Mouse (Mus musculus): ENCODE results near the gene Kcnq5. TPM values are rescaled to one million over a fixed set of nuclear protein-coding genes. Genes with fewer than 3 reads are reported as not detected.
"Not testable (repeated sequence)": the region's sequence is repeated elsewhere in the genome, so short reads cannot be mapped to it uniquely, and the experiment has no call there.

Kcnq5 gene
- polyA plus RNA-seq, 1 experiment, result 0.09 TPM

GRCm38 (mm10) chr1:21780746-21781145, 181.0 kb downstream of the Kcnq5 start:
- H3K27ac ChIP-seq (ENCODE audit: insufficient read depth, low read depth, low read length), result no peak overlapping the region
- no peak for TF ChIP-seq CTCF (conservative IDR thresholded peaks at IDR 0.05; ENCODE audit: insufficient read depth, insufficient read length, low read depth, low read length)
- no peak for TF ChIP-seq POLR2A (IDR thresholded peaks at IDR 0.05; ENCODE audit: low read depth, low read length)
- H3K27me3 ChIP-seq (replicated peaks; ENCODE audit: control insufficient read depth, insufficient read depth, low read length), result no peaks in the 10 kb centered on the region
- H3K36me3 ChIP-seq (ENCODE audit: control insufficient read depth, insufficient read depth, low read length), result no peaks in the 10 kb centered on the region
- no peak overlapping the region for H3K4me3 ChIP-seq (ENCODE audit: insufficient read depth, low read depth, low read length)
- no peak for DNase-seq
- H3K4me1 ChIP-seq (ENCODE audit: control insufficient read depth, insufficient read depth, low read length), result no peaks in the 10 kb centered on the region
- WGBS, result 77% methylated on average over 5 of the region's 5 CpGs

- no peak overlapping the region for H3K27ac ChIP-seq (ENCODE audit: insufficient read depth, low read depth, low read length)
- H3K4me1 ChIP-seq (ENCODE audit: control insufficient read depth, insufficient read depth, low read length), result no peaks in the 10 kb centered on the region
- H3K4me3 ChIP-seq (ENCODE audit: insufficient read depth, low read depth, low read length), result no peak overlapping the region
- TF ChIP-seq CTCF (conservative IDR thresholded peaks at IDR 0.05; ENCODE audit: insufficient read depth, insufficient read length, low read depth, low read length) (no peak), POLR2A (IDR thresholded peaks at IDR 0.05; ENCODE audit: low read depth, low read length) (no peak)
- 60% methylated on average over 5 of the region's 5 CpGs for WGBS
- DNase-seq, result no peak
- no peaks in the 10 kb centered on the region for H3K27me3 ChIP-seq (replicated peaks; ENCODE audit: control insufficient read depth, insufficient read depth, low read length)
- H3K36me3 ChIP-seq (ENCODE audit: control insufficient read depth, insufficient read depth, low read length), result no peaks in the 10 kb centered on the region
Measured at GRCm38 (mm10) chr1:21777560-21777959, 184.2 kb downstream of the Kcnq5 start.

- TF ChIP-seq POLR2A (IDR thresholded peaks at IDR 0.05; ENCODE audit: low read depth, low read length) (no peak), CTCF (conservative IDR thresholded peaks at IDR 0.05; ENCODE audit: insufficient read depth, insufficient read length, low read depth, low read length) (no peak)
- no peak for DNase-seq
- Histone ChIP-seq H3K36me3 (ENCODE audit: control insufficient read depth, insufficient read depth, low read length) (no peaks in the 10 kb centered on the region), H3K27ac (ENCODE audit: insufficient read depth, low read depth, low read length) (no peak overlapping the region), H3K4me3 (ENCODE audit: insufficient read depth, low read depth, low read length) (no peak overlapping the region), H3K4me1 (ENCODE audit: control insufficient read depth, insufficient read depth, low read length) (no peaks in the 10 kb centered on the region), H3K27me3 (replicated peaks; ENCODE audit: control insufficient read depth, insufficient read depth, low read length) (no peaks in the 10 kb centered on the region)
- 46% methylated on average over 5 of the region's 5 CpGs for WGBS
Measured at GRCm38 (mm10) chr1:21773931-21774330, 187.8 kb downstream of the Kcnq5 start.

GRCm38 (mm10) chr1:21770494-21770893, 191.2 kb downstream of the Kcnq5 start:
- Histone ChIP-seq H3K4me1 (ENCODE audit: control insufficient read depth, insufficient read depth, low read length) (no peaks in the 10 kb centered on the region), H3K36me3 (ENCODE audit: control insufficient read depth, insufficient read depth, low read length) (no peaks in the 10 kb centered on the region), H3K27me3 (replicated peaks; ENCODE audit: control insufficient read depth, insufficient read depth, low read length) (no peaks in the 10 kb centered on the region), H3K27ac (ENCODE audit: insufficient read depth, low read depth, low read length) (no peak overlapping the region), H3K4me3 (ENCODE audit: insufficient read depth, low read depth, low read length) (no peak overlapping the region)
- no peak for DNase-seq
- WGBS, result 78% methylated on average over 1 of the region's 1 CpGs
- no peak for TF ChIP-seq CTCF (conservative IDR thresholded peaks at IDR 0.05; ENCODE audit: insufficient read depth, insufficient read length, low read depth, low read length)
- TF ChIP-seq POLR2A (IDR thresholded peaks at IDR 0.05; ENCODE audit: low read depth, low read length), result no peak

- H3K27ac ChIP-seq (ENCODE audit: insufficient read depth, low read depth, low read length), result no peak overlapping the region
- H3K27me3 ChIP-seq (replicated peaks; ENCODE audit: control insufficient read depth, insufficient read depth, low read length), result no peaks in the 10 kb centered on the region
- no peaks in the 10 kb centered on the region for H3K36me3 ChIP-seq (ENCODE audit: control insufficient read depth, insufficient read depth, low read length)
- TF ChIP-seq CTCF (conservative IDR thresholded peaks at IDR 0.05; ENCODE audit: insufficient read depth, insufficient read length, low read depth, low read length), result no peak
- TF ChIP-seq POLR2A (IDR thresholded peaks at IDR 0.05; ENCODE audit: low read depth, low read length), result no peak
- H3K4me1 ChIP-seq (ENCODE audit: control insufficient read depth, insufficient read depth, low read length), result no peaks in the 10 kb centered on the region
- 84% methylated on average over 1 of the region's 1 CpGs for WGBS
- DNase-seq, result no peak
- no peak overlapping the region for H3K4me3 ChIP-seq (ENCODE audit: insufficient read depth, low read depth, low read length)
Measured at GRCm38 (mm10) chr1:21749297-21749696, 212.4 kb downstream of the Kcnq5 start.

GRCm38 (mm10) chr1:21729131-21729530, 232.6 kb downstream of the Kcnq5 start:
- Histone ChIP-seq H3K27ac (ENCODE audit: insufficient read depth, low read depth, low read length) (no peak overlapping the region), H3K36me3 (ENCODE audit: control insufficient read depth, insufficient read depth, low read length) (no peaks in the 10 kb centered on the region), H3K27me3 (replicated peaks; ENCODE audit: control insufficient read depth, insufficient read depth, low read length) (no peaks in the 10 kb centered on the region), H3K4me3 (ENCODE audit: insufficient read depth, low read depth, low read length) (no peak overlapping the region), H3K4me1 (ENCODE audit: control insufficient read depth, insufficient read depth, low read length) (no peaks in the 10 kb centered on the region)
- no peak for DNase-seq
- 52% methylated on average over 1 of the region's 1 CpGs for WGBS
- TF ChIP-seq POLR2A (IDR thresholded peaks at IDR 0.05; ENCODE audit: low read depth, low read length) (no peak), CTCF (conservative IDR thresholded peaks at IDR 0.05; ENCODE audit: insufficient read depth, insufficient read length, low read depth, low read length) (no peak)

- DNase-seq; H3K27ac ChIP-seq (ENCODE audit: insufficient read depth, low read depth, low read length); H3K4me1 ChIP-seq (ENCODE audit: control insufficient read depth, insufficient read depth, low read length); H3K27me3 ChIP-seq (replicated peaks; ENCODE audit: control insufficient read depth, insufficient read depth, low read length); H3K36me3 ChIP-seq (ENCODE audit: control insufficient read depth, insufficient read depth, low read length); H3K4me3 ChIP-seq (ENCODE audit: insufficient read depth, low read depth, low read length): not testable (repeated sequence)
- 86% methylated on average over 2 of the region's 2 CpGs for WGBS
Measured at GRCm38 (mm10) chr1:21723231-21723630, 238.5 kb downstream of the Kcnq5 start.

- TF ChIP-seq CTCF (conservative IDR thresholded peaks at IDR 0.05; ENCODE audit: insufficient read depth, insufficient read length, low read depth, low read length), result no peak
- no peaks in the 10 kb centered on the region for H3K27me3 ChIP-seq (replicated peaks; ENCODE audit: control insufficient read depth, insufficient read depth, low read length)
- DNase-seq, result no peak
- no peak overlapping the region for H3K27ac ChIP-seq (ENCODE audit: insufficient read depth, low read depth, low read length)
- no peaks in the 10 kb centered on the region for H3K4me1 ChIP-seq (ENCODE audit: control insufficient read depth, insufficient read depth, low read length)
- H3K36me3 ChIP-seq (ENCODE audit: control insufficient read depth, insufficient read depth, low read length), result no peaks in the 10 kb centered on the region
- H3K4me3 ChIP-seq (ENCODE audit: insufficient read depth, low read depth, low read length), result no peak overlapping the region
Measured at GRCm38 (mm10) chr1:21721246-21721645, 240.5 kb downstream of the Kcnq5 start.

All from kidney, adult 2 months (tissue).